Mouse (Mus musculus) CH12.LX (cell line): ENCODE measurements around the gene Timm29.

Source experiments
- BHLHE40 ChIP-seq: IDR thresholded peaks from 2 replicates; pipeline ENCODE4 v1.6.1; 2011; ENCODE audit warnings: mild to moderate bottlenecking, low read depth, low read length, improper control_type of control experiment
- CTCF ChIP-seq, 2 experiments: IDR thresholded peaks in 1 of 2; conservative IDR thresholded peaks in 1 of 2; 2 replicates each; pipeline ENCODE4 v1.5.1; 2011 to 2012; ENCODE audit warnings: low read depth in 2 of 2, low read length in 2 of 2, improper control_type of control experiment in 1 of 2, inconsistent platforms in 1 of 2, mild to moderate bottlenecking in 1 of 2, moderate library complexity in 1 of 2
- EP300 ChIP-seq: IDR thresholded peaks from 2 replicates; pipeline ENCODE4 v1.6.1; 2011; ENCODE audit warnings: low read length, improper control_type of control experiment
- ETS1 ChIP-seq: conservative IDR thresholded peaks from 2 replicates; pipeline ENCODE4 v1.6.1; 2012; ENCODE audit warnings: low read depth, mild to moderate bottlenecking, inconsistent platforms, low read length, improper control_type of control experiment, moderate library complexity
- MAX ChIP-seq: IDR thresholded peaks from 2 replicates; pipeline ENCODE4 v1.6.1; 2011; ENCODE audit warnings: low read length, improper control_type of control experiment
- MXI1 ChIP-seq: IDR thresholded peaks from 2 replicates; pipeline ENCODE4 v1.6.1; 2011; ENCODE audit warnings: mild to moderate bottlenecking, low read depth, low read length, improper control_type of control experiment
- NRF1 ChIP-seq: IDR thresholded peaks from 2 replicates; pipeline ENCODE4 v1.6.1; 2014; ENCODE audit warnings: low read depth, mild to moderate bottlenecking, inconsistent platforms, low read length, improper control_type of control experiment, moderate library complexity
- SIN3A ChIP-seq: IDR thresholded peaks from 2 replicates; pipeline ENCODE4 v1.6.1; 2012; ENCODE audit warnings: low read length, improper control_type of control experiment, inconsistent platforms
- USF2 ChIP-seq: conservative IDR thresholded peaks from 2 replicates; pipeline ENCODE4 v1.6.1; 2011; ENCODE audit warnings: low read depth, low read length, improper control_type of control experiment
- ZC3H11A ChIP-seq: IDR thresholded peaks from 2 replicates; pipeline ENCODE4 v1.6.1; 2012; ENCODE audit warnings: low read depth, mild to moderate bottlenecking, inconsistent platforms, low read length, improper control_type of control experiment

DNA sequence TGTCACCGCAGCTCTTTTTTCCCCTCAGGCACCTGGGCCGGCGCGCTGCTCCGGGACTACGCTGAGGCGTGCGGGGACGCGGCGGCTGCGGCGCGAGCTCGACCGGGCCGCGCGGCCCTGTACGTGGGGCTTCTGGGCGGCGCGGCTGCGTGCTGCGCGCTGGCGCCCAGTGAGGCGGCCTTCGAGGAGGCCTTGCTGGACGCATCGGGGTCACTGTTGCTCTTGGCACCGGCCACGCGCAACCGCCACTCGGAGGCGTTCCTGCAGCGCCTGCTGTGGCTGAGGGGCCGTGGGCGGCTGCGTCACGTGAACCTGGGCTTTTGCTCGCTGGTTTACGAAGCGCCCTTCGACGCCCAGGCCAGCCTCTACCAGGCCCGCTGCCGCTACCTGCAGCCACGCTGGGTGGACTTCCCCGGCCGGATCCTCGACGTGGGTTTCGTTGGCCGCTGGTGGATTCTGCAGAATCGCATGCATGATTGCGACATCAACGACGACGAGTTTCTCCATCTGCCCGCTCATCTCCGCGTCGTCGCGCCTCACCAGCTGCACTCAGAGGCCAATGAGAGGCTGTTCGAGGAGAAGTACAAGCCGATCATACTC lies 700 bp downstream of the Timm29 start:
- TF ChIP-seq EP300 (no peak), NRF1 (no peak), CTCF (conservative IDR thresholded peaks at IDR 0.05 in 1 of 2, IDR thresholded peaks at IDR 0.05 in 1 of 2; ENCODE audit: low read depth in 2 of 2, low read length in 2 of 2) (no peak), USF2 (no peak), MXI1 (no peak), ETS1 (no peak), ZC3H11A (no peak), SIN3A (no peak), MAX (no peak), BHLHE40 (no peak; the same call in 1 of the 2 replicates)
